Mouse (Mus musculus) CH12.LX (cell line): ENCODE measurements around the gene Gm20388.

Source experiments
- CTCF ChIP-seq, 2 experiments: IDR thresholded peaks in 1 of 2; conservative IDR thresholded peaks in 1 of 2; 2 replicates each; pipeline ENCODE4 v1.5.1; 2011 to 2012; ENCODE audit warnings: low read depth in 2 of 2, low read length in 2 of 2, improper control_type of control experiment in 1 of 2, inconsistent platforms in 1 of 2, mild to moderate bottlenecking in 1 of 2, moderate library complexity in 1 of 2
- NRF1 ChIP-seq: IDR thresholded peaks from 2 replicates; pipeline ENCODE4 v1.6.1; 2014; ENCODE audit warnings: low read depth, mild to moderate bottlenecking, inconsistent platforms, low read length, improper control_type of control experiment, moderate library complexity
- POLR2A ChIP-seq: IDR thresholded peaks from 2 replicates; pipeline ENCODE4 v1.6.1; 2011; ENCODE audit warnings: low read depth, mild to moderate bottlenecking, improper control_type of control experiment, low read length
- RAD21 ChIP-seq: IDR thresholded peaks from 2 replicates; pipeline ENCODE4 v1.6.1; 2011; ENCODE audit warnings: low read depth, mild to moderate bottlenecking, low read length, improper control_type of control experiment, moderate library complexity

GRCm38 (mm10) chr8:123064072-123064471, 3153.4 kb downstream of the Gm20388 start:
- no peak for TF ChIP-seq CTCF (conservative IDR thresholded peaks at IDR 0.05 in 1 of 2, IDR thresholded peaks at IDR 0.05 in 1 of 2; ENCODE audit: low read depth in 2 of 2, low read length in 2 of 2)
- TF ChIP-seq POLR2A = no peak
- no peak for TF ChIP-seq RAD21
- TF ChIP-seq NRF1 = no peak
